Mouse (Mus musculus) cortical plate, adult 2 months (tissue): Measurements from ENCODE around the gene Sulf2. TPM values are rescaled to one million over a fixed set of nuclear protein-coding genes. Genes with fewer than 3 reads are reported as not detected.

Experiments used
- H3K27ac ChIP-seq: fragments of 200-500 bp; 2 replicates; pipeline ENCODE4 v1.5.1; 2012; ENCODE audit warnings: low read length, control low read depth, inconsistent platforms; ENCODE audit not compliant: insufficient read depth
- H3K4me1 ChIP-seq: fragments of 200-500 bp; 2 replicates; pipeline ENCODE4 v1.6.1; 2011; ENCODE audit warnings: low read length; ENCODE audit not compliant: control insufficient read depth, insufficient read depth
- H3K4me3 ChIP-seq: fragments of 200-500 bp; 2 replicates; pipeline ENCODE4 v1.5.1; 2011; ENCODE audit warnings: mild to moderate bottlenecking, low read length, control low read depth; ENCODE audit not compliant: insufficient read depth
- CTCF ChIP-seq: fragments of 200-500 bp; IDR thresholded peaks from 2 replicates; pipeline ENCODE4 v1.5.1; 2011; ENCODE audit warnings: mild to moderate bottlenecking, control low read depth, low read length; ENCODE audit not compliant: insufficient read depth; ENCODE audit errors: extremely low read depth
- POLR2A ChIP-seq: fragments of 200-500 bp; IDR thresholded peaks from 2 replicates; pipeline ENCODE4 v1.6.1; 2011; ENCODE audit warnings: mild to moderate bottlenecking, low read length, control low read depth; ENCODE audit not compliant: insufficient read depth; ENCODE audit errors: extremely low read depth
- polyA plus RNA-seq: library from polyadenylated mRNA; depleted of rRNA; stranded (reverse); fragments of >200 nt; gene quantifications from 2 replicates; pipeline ENCODE4 v1.2.3, GENCODE M21; 2012

Sulf2 gene
- polyA plus RNA-seq, 1 experiment: 69.5 TPM

DNA sequence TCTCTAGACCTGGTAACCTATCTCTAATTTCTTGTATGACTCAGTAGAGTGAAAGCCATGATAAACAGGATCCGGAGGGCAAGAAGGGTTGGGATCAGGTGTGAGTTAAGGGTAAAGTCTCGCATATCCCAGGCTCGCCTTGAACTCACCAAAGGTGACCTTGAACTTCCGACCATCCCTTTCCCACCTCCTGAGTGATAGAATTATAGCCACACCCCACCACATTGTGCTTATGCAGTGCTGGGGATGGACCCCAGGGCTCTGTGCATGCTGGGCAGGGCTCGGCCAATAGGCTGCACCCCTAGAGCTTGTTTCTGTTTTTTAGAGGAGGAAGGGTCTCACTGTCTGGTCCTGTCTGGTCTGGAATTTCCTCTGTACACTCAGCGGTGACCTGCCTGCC, 14.4 kb downstream of the Sulf2 start:
- TF ChIP-seq CTCF: no peak
- no peak for TF ChIP-seq POLR2A
- no peak overlapping the region for H3K27ac ChIP-seq
- no peak overlapping the region for H3K4me3 ChIP-seq

DNA sequence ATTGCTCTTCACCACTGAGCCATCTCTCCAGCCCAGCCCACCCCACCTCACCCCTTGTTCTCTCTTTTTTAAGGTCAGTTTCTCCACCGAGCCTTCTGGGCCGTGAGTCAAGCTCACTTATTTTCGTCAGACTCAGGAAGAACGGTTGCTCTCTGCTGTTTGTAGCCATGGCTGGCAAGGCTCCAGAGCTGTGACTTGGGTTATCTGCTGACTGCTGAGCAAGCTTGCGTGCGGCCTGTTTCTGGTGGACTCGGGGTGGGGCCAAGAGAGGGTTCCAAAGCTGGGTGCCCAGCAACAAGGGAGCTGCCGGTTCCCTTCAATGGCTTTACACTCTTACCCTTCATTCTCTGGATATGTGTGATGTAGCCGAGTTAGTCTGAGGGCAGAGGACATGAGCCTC, 15.0 kb downstream of the Sulf2 start:
- H3K27ac ChIP-seq: no peak overlapping the region
- peaks cover 4% of the 10 kb centered on the region; the same call in 1 of the 2 replicates for H3K4me1 ChIP-seq
- no peak overlapping the region for H3K4me3 ChIP-seq
- no peak for TF ChIP-seq POLR2A
- no peak for TF ChIP-seq CTCF

More for the DNA sequence above, 14.4 kb downstream of the Sulf2 start:
- H3K4me1 ChIP-seq: peaks cover 4% of the 10 kb centered on the region; the same call in 1 of the 2 replicates

DNA sequence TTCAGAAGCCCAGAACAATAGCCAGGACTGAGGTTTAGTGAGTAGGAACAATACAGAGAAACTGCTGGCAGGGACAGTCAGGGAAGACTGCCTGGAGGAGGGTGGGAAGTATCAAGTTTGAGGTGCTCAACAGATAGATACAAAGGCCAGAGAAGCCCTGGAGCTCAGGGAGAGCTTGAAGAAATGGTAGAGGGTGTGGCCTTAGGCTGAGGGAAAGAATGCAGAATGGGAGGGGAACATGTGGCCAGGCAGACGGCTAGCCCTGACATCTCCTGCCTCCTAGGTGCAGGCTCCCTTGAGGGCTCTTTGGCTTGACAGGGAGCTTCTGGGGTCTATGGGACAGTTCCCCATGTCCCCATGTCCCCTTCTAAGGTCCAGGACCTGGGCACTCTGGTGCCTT, 17.2 kb downstream of the Sulf2 start:
- peaks cover 4% of the 10 kb centered on the region; the same call in 1 of the 2 replicates for H3K4me1 ChIP-seq
- H3K27ac ChIP-seq: no peak overlapping the region
- TF ChIP-seq CTCF: no peak
- TF ChIP-seq POLR2A: no peak
- no peak overlapping the region for H3K4me3 ChIP-seq

DNA sequence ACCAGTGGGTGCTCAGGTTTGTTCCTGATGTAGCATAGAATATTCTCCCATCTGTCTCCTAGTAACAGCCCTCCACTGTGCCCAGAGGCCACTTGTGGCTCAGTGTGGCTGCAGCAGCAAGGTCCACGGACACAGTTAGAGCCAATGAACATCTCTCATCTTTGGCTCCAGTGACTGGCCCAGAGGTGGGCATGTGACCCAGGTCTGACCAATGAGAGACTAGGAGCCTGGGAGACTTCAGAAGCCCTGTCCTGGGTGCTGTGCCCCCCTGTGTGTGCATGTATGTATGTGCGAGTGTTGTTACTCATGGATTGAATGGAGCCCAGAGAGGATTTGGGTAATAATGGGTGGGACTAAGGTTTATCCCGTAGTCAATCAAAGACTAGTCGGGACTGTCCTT, 18.0 kb downstream of the Sulf2 start:
- Histone ChIP-seq H3K4me1 (peaks cover 4% of the 10 kb centered on the region; the same call in 1 of the 2 replicates), H3K4me3 (no peak overlapping the region), H3K27ac (no peak overlapping the region)
- TF ChIP-seq CTCF (no peak), POLR2A (no peak)

DNA sequence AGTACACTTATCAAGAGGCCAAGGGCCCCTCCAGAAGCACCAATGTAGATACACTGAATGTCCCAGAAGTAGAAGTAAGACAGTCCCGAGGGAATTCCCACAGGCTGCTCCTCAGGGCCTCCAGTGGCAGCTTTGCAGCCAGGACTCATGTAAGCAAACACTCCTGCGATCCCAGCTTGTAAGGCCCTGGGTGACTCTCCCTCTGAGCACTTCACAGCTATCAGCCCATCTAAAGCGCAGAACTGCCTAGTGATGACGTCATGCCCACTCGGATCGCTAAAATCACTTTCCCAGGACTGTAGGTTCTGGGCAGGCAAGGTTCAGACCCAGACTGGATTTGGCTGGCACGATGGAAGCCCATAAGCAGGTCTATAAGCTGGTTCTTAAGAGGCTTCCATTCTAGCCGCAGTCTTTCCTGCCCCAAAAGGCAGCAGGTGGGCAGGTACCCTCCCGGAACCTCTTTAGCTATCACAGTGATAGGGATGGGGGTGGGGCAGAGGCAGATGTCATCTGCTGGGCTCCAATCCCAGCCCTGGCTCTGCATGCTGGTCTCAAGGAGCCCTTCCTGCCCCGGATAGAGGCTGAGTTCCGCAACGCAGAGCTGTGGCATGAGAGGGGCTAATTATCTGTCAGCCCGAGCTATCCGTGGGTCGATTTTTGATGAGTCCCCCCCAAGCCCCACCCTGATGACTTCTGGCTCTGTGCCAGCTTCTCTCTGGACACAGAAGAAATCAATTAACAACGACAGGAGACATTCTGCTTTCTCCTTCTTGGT, 19.6 kb downstream of the Sulf2 start:
- Histone ChIP-seq H3K27ac (no peak overlapping the region), H3K4me3 (no peak overlapping the region), H3K4me1 (0 out of 2 replicates have a peak, but pooled peaks cover 2% of the 10 kb centered on the region)
- no peak for TF ChIP-seq POLR2A
- TF ChIP-seq CTCF: no peak

DNA sequence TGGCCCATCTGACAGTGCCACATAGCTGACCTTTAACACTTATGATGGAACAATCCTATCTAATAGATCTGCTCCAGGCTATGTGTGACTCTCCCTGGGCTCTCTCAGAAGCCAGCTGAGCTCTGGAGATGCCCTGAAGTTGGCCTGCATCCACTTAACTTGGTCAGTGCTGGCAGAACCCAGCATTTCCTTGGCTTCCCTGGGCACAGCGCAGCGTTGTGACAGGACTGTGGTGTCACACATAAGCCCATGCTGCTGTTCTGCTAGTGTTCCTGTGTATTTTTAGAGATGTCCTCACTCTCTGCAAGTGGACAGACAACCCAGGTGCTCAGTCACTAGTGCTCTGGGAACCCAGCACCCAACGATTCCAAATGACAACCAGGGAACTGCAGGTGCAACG, 26.7 kb downstream of the Sulf2 start:
- no peak for TF ChIP-seq CTCF
- no peak for TF ChIP-seq POLR2A
- Histone ChIP-seq H3K27ac (no peak overlapping the region), H3K4me1 (no peaks in the 10 kb centered on the region), H3K4me3 (no peak overlapping the region)

DNA sequence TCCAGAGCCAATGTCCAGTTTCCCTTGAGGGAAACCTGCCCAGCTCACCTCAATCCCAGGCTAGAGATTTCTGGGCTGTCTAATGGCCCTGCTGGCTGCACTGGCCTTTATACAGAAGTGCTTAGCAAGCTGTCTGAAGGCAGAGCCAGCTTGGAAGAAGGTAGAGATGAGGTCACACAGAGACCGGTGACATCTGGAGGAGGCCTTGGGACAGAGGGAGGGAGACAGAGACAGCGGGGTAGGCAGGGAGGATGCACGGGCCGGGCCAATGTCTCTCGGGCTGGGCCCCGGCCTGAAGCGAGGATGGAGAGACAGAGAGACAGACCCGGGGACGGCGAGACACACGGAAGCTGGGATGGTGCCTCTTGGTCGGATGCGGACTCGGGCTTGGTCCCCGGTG, 27.4 kb downstream of the Sulf2 start:
- H3K27ac ChIP-seq: no peak overlapping the region
- TF ChIP-seq POLR2A (no peak), CTCF (no peak)

DNA sequence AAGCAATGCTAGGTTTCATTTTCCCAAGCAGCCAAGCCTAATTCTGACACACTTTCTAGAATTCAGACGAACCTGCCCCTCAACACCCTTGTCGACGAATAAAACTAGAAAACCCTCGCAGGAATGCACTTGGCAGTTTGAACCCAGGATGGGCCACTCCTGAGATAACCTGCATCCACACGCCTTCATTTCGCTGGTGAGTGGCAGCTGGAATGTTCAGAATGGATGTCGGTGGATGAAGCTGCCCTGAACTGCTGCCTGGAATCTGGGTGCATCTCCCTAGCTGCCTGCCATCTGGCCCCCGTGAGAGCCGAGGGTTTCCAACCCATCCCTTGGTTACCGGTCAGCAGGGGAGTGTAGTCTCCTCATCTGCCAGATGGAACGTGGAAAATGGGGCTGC, 29.1 kb downstream of the Sulf2 start:
- no peak overlapping the region for H3K4me3 ChIP-seq
- no peak overlapping the region for H3K27ac ChIP-seq
- H3K4me1 ChIP-seq: no peaks in the 10 kb centered on the region
- TF ChIP-seq CTCF: no peak
- TF ChIP-seq POLR2A: no peak

More for the DNA sequence above, 27.4 kb downstream of the Sulf2 start:
- H3K4me3 ChIP-seq: no peak overlapping the region
- no peaks in the 10 kb centered on the region for H3K4me1 ChIP-seq

DNA sequence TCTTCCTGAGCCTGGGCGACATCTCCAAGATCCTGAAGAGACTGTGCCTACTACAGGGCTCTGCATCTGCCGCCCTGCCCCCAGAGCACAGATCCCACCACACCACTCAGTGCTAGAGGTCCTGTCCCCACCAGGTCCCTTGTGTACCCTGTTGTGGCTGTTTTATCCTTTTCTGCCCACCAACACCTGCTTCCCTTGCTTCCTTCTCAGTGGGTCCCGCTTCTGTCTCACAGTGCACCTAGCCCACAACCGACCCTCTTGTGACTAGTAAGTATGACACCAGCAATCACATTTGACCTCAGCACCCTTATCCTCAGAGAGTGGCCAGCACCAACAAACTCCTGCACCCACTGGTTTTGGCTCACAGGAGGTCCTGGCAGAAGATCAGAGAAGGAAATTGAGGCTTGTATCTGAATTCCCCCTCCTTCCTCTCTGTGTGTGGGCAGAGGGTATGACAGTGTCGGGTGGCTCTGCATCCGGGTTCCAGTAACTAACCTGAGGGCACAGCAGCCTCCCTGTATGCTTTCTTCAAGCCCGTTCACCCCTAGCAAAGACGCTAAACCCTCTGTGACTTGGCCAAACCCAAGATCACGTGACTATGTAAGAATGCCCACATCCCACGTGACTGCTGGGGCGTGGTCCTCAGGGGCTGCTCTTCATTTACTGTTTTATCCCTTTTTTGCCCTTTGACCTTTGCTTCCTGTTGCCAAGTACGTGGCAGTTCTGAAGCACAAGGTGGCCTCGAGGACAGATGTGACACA, 29.8 kb downstream of the Sulf2 start:
- Histone ChIP-seq H3K27ac (no peak overlapping the region), H3K4me1 (no peaks in the 10 kb centered on the region), H3K4me3 (no peak overlapping the region)
- TF ChIP-seq CTCF (no peak), POLR2A (no peak)
